Mouse (Mus musculus): ENCODE data around the gene Fstl4.

Gene Fstl4

GRCm38 (mm10) chr11:52764461-52764893 lies at the start of gene Fstl4:
TSS of gene Fstl4 (plus strand) at chr11:52764634.
- peak in 1 of 2 experiments; percentile 47 for DNase-seq (ENCODE audit: low spot score in 2 of 2)

GRCm38 (mm10) chr11:52718570-52718969 lies 45.9 kb upstream of the Fstl4 start:
- no peak for DNase-seq (ENCODE audit: low spot score in 2 of 2)

GRCm38 (mm10) chr11:52721087-52721486 lies 43.3 kb upstream of the Fstl4 start:
- DNase-seq (ENCODE audit: low spot score in 2 of 2): no peak

- DNase-seq (ENCODE audit: low spot score in 2 of 2): no peak
These were observed 41.7 kb upstream of the Fstl4 start for GRCm38 (mm10) chr11:52722706-52723105.

- no peak for DNase-seq (ENCODE audit: low spot score in 2 of 2)
These were observed 38.4 kb upstream of the Fstl4 start for GRCm38 (mm10) chr11:52726001-52726400.

- no peak for DNase-seq (ENCODE audit: low spot score in 2 of 2)
These were observed 36.0 kb upstream of the Fstl4 start for GRCm38 (mm10) chr11:52728479-52728878.

GRCm38 (mm10) chr11:52729890-52730289 lies 34.5 kb upstream of the Fstl4 start:
- DNase-seq (ENCODE audit: low spot score in 2 of 2): no peak

GRCm38 (mm10) chr11:52731979-52732378 lies 32.5 kb upstream of the Fstl4 start:
- DNase-seq (ENCODE audit: low spot score in 2 of 2): no peak

- DNase-seq (ENCODE audit: low spot score in 2 of 2): no peak
These were observed 29.8 kb upstream of the Fstl4 start for GRCm38 (mm10) chr11:52734493-52735195.

GRCm38 (mm10) chr11:52739187-52739586 lies 25.2 kb upstream of the Fstl4 start:
- DNase-seq (ENCODE audit: low spot score in 2 of 2): no peak

GRCm38 (mm10) chr11:52740466-52740865 lies 24.0 kb upstream of the Fstl4 start:
- DNase-seq (ENCODE audit: low spot score in 2 of 2): no peak

- DNase-seq (ENCODE audit: low spot score in 2 of 2): no peak
These were observed 20.5 kb upstream of the Fstl4 start for GRCm38 (mm10) chr11:52743956-52744355.

GRCm38 (mm10) chr11:52744593-52745450 lies 19.6 kb upstream of the Fstl4 start:
- DNase-seq (ENCODE audit: low spot score in 2 of 2): no peak

- DNase-seq (ENCODE audit: low spot score in 2 of 2): no peak
These were observed 17.2 kb upstream of the Fstl4 start for GRCm38 (mm10) chr11:52747206-52747605.

- DNase-seq (ENCODE audit: low spot score in 2 of 2): no peak
These were observed 16.5 kb upstream of the Fstl4 start for GRCm38 (mm10) chr11:52747766-52748456.

GRCm38 (mm10) chr11:52749988-52750387 lies 14.4 kb upstream of the Fstl4 start:
- DNase-seq (ENCODE audit: low spot score in 2 of 2): no peak

- no peak for DNase-seq (ENCODE audit: low spot score in 2 of 2)
These were observed 11.9 kb upstream of the Fstl4 start for GRCm38 (mm10) chr11:52752524-52752923.

GRCm38 (mm10) chr11:52753261-52753660 lies 11.2 kb upstream of the Fstl4 start:
- DNase-seq (ENCODE audit: low spot score in 2 of 2): no peak

GRCm38 (mm10) chr11:52761800-52762199 lies 2.6 kb upstream of the Fstl4 start:
- no peak for DNase-seq (ENCODE audit: low spot score in 2 of 2)

- peak in 1 of 2 experiments; percentile 18 for DNase-seq (ENCODE audit: low spot score in 2 of 2)
These were observed 652 bp downstream of the Fstl4 start for GRCm38 (mm10) chr11:52764894-52765677.

GRCm38 (mm10) chr11:52765678-52766254 lies 1.3 kb downstream of the Fstl4 start:
- DNase-seq (ENCODE audit: low spot score in 2 of 2): peak; percentile 22 to 56

All from frontal cortex, postnatal 14 days (tissue).